9 mouse cellular contexts compared by ENCODE assay signal in genomic region chr7:45901562-45901961, GRCm38 (mm10). TPM values are rescaled to one million over a fixed set of nuclear protein-coding genes. Genes with fewer than 3 reads are reported as not detected.
DNase-seq lines count a peak whose midpoint lies in the region; TF ChIP-seq lines count a peak whose summit lies in the region.
"Had no signal": no experiment of that assay in that cellular context is flagged by ENCODE, and none has a peak within 500 bp of the region (broad histone marks: within the 10 kb centered on the region; RNA-seq: fewer than 3 reads in every experiment).

No protein-coding gene starts in this region.

- peak; percentile 63 for DNase-seq in kidney, adult 2 months
- no peak for DNase-seq in kidney, adult 18-20 months
- peak; percentile 62 for DNase-seq in c-Kit-positive CD71-negative TER-119-negative erythroid progenitor cells, embryonic 14.5 days (ENCODE audit: low read depth)
- peak; percentile 48 for DNase-seq in liver, adult 2 months (ENCODE audit: extremely low read depth, low read depth, low spot score)
- DNase-seq in splenic B cell, adult 2 months (ENCODE audit: low read depth, low spot score), result peak; percentile 44
- DNase-seq in cerebellum, postnatal 36 days, result no peak
- DNase-seq in limb, embryonic 10.5 days (ENCODE audit: low spot score), result no peak
- DNase-seq: gastrocnemius, postnatal 25 days had no signal

- TF ChIP-seq POLR2A in kidney, adult 2 months (IDR thresholded peaks at IDR 0.05; ENCODE audit: low read depth, low read length), result no peak
- no peak for TF ChIP-seq POLR2A in liver, adult 2 months (IDR thresholded peaks at IDR 0.05; ENCODE audit: extremely low read depth, insufficient read depth, low read length)

- H3K4me1 ChIP-seq in kidney, adult 2 months (ENCODE audit: control insufficient read depth, insufficient read depth, low read length), result no peaks in the 10 kb centered on the region; the same call in 1 of the 2 replicates
- H3K4me1 ChIP-seq in liver, adult 2 months (ENCODE audit: control insufficient read depth, insufficient read depth, low read length), result peaks cover 6% of the 10 kb centered on the region
- peaks cover 15% of the 10 kb centered on the region for H3K4me1 ChIP-seq in limb, embryonic 10.5 days

- no peak overlapping the region for H3K9ac ChIP-seq in liver, adult 2 months (ENCODE audit: low read depth, low read length)
- H3K9ac ChIP-seq: lung, embryonic 15.5 days had no signal

- no peaks in the 10 kb centered on the region; the same call in 1 of the 2 replicates for H3K79me2 ChIP-seq in liver, adult 2 months (ENCODE audit: control insufficient read depth, insufficient read depth, low read length)

- WGBS in kidney, adult 2 months, result 43% methylated on average over 5 of the region's 5 CpGs
- WGBS in liver, adult 2 months, result 31% methylated on average over 5 of the region's 5 CpGs
- 56% methylated on average over 5 of the region's 5 CpGs for WGBS in limb, embryonic 10.5 days

- H3K27ac ChIP-seq in kidney, adult 2 months (ENCODE audit: insufficient read depth, low read depth, low read length), result no peak overlapping the region
- H3K27ac ChIP-seq in liver, adult 2 months (replicated peaks; ENCODE audit: insufficient read depth, low read depth, low read length), result no peak overlapping the region
- H3K27ac ChIP-seq in limb, embryonic 10.5 days, result no peak overlapping the region
- H3K27ac ChIP-seq: lung, embryonic 15.5 days had no signal

- no peaks in the 10 kb centered on the region for H3K36me3 ChIP-seq in kidney, adult 2 months (ENCODE audit: control insufficient read depth, insufficient read depth, low read length)
- H3K36me3 ChIP-seq in liver, adult 2 months (ENCODE audit: control insufficient read depth, insufficient read depth, low read length), result peaks cover under 1% of the 10 kb centered on the region; the same call in 1 of the 2 replicates
- H3K36me3 ChIP-seq in splenic B cell, adult 2 months (ENCODE audit: control insufficient read depth, insufficient read depth, low read length, poor library complexity, severe bottlenecking), result no peaks in the 10 kb centered on the region
- no peaks in the 10 kb centered on the region for H3K36me3 ChIP-seq in limb, embryonic 10.5 days
- H3K36me3 ChIP-seq: lung, embryonic 15.5 days had no signal

- H3K27me3 ChIP-seq in kidney, adult 2 months (replicated peaks; ENCODE audit: control insufficient read depth, insufficient read depth, low read length), result no peaks in the 10 kb centered on the region
- no peaks in the 10 kb centered on the region for H3K27me3 ChIP-seq in liver, adult 2 months (ENCODE audit: control insufficient read depth, insufficient read depth, low read length)
- no peaks in the 10 kb centered on the region for H3K27me3 ChIP-seq in splenic B cell, adult 2 months (ENCODE audit: control insufficient read depth, insufficient read depth, low read length, poor library complexity, severe bottlenecking)
- H3K27me3 ChIP-seq in limb, embryonic 10.5 days (ENCODE audit: low read depth, poor library complexity, severe bottlenecking), result no peaks in the 10 kb centered on the region
- H3K27me3 ChIP-seq: lung, embryonic 15.5 days had no signal

- H3K4me3 ChIP-seq in kidney, adult 2 months (ENCODE audit: insufficient read depth, low read depth, low read length), result no peak overlapping the region
- H3K4me3 ChIP-seq in liver, adult 2 months (ENCODE audit: insufficient read depth, low read depth, low read length), result no peak overlapping the region
- H3K4me3 ChIP-seq in limb, embryonic 10.5 days, result no peak overlapping the region
- H3K4me3 ChIP-seq: lung, embryonic 15.5 days had no signal

- TF ChIP-seq CTCF in kidney, adult 2 months (conservative IDR thresholded peaks at IDR 0.05; ENCODE audit: insufficient read depth, insufficient read length, low read depth, low read length), result no peak
- TF ChIP-seq CTCF in liver, adult 2 months (IDR thresholded peaks at IDR 0.05; ENCODE audit: low read depth, low read length), result no peak

- no peaks in the 10 kb centered on the region for H3K9me3 ChIP-seq in limb, embryonic 10.5 days (replicated peaks)
- H3K9me3 ChIP-seq: lung, embryonic 15.5 days had no signal

RNA-seq across cellular contexts. Expression of gene Tmem143, which starts 4.8 kb away (rescaled TPM):
- 123 and 143 TPM in 2 replicates for polyA plus RNA-seq in kidney, adult 2 months (2012; rRNA removed)
- total RNA-seq in liver, adult 2 months (2014; rRNA removed), result 16.6 and 27.7 TPM in 2 replicates
- 53.7 and 59.5 TPM in 2 replicates for polyA plus RNA-seq in liver, adult 2 months (2012; rRNA removed)
- 4.8 and 5.7 TPM in 2 replicates for polyA plus RNA-seq in limb, embryonic 10.5 days (2016; fragmentation: Nextera tagmentation; extraction: Ambion mirVana)

RNA-seq across cellular contexts. Expression of gene Syngr4, which starts 5.0 kb away (rescaled TPM):
- polyA plus RNA-seq in kidney, adult 2 months (2012; rRNA removed), result 0.19 and 0.50 TPM in 2 replicates
- not detected in 2 replicates for total RNA-seq in liver, adult 2 months (2014; rRNA removed)
- polyA plus RNA-seq in liver, adult 2 months (2012; rRNA removed), result 0.12 TPM in 1 of 2 replicates, not detected in the other
- polyA plus RNA-seq in limb, embryonic 10.5 days (2016; fragmentation: Nextera tagmentation; extraction: Ambion mirVana), result 1.4 and 1.5 TPM in 2 replicates
- total RNA-seq: gastrocnemius, postnatal 25 days had no signal

RNA-seq across cellular contexts. Expression of gene Emp3, which starts 19.6 kb away (rescaled TPM):
- polyA plus RNA-seq in kidney, adult 2 months (2012; rRNA removed), result 62.1 and 65.4 TPM in 2 replicates
- 2.1 and 3.6 TPM in 2 replicates for total RNA-seq in liver, adult 2 months (2014; rRNA removed)
- polyA plus RNA-seq in liver, adult 2 months (2012; rRNA removed), result 8.5 and 13.6 TPM in 2 replicates
- polyA plus RNA-seq in limb, embryonic 10.5 days (2016; fragmentation: Nextera tagmentation; extraction: Ambion mirVana), result 18.5 and 34.5 TPM in 2 replicates

RNA-seq across cellular contexts. Expression of gene Ccdc114, which starts 22.3 kb away (rescaled TPM):
- 8.6 and 8.9 TPM in 2 replicates for polyA plus RNA-seq in kidney, adult 2 months (2012; rRNA removed)
- 0.18 TPM in 1 of 2 replicates, not detected in the other for total RNA-seq in liver, adult 2 months (2014; rRNA removed)
- polyA plus RNA-seq in liver, adult 2 months (2012; rRNA removed), result 0.06 and 0.32 TPM in 2 replicates
- polyA plus RNA-seq in limb, embryonic 10.5 days (2016; fragmentation: Nextera tagmentation; extraction: Ambion mirVana), result 4.4 and 6.3 TPM in 2 replicates

RNA-seq across cellular contexts. Expression of gene Grin2d, which starts 23.4 kb away (rescaled TPM):
- 0.45 and 0.50 TPM in 2 replicates for polyA plus RNA-seq in kidney, adult 2 months (2012; rRNA removed)
- total RNA-seq in liver, adult 2 months (2014; rRNA removed), result under 0.01 and 0.07 TPM in 2 replicates
- polyA plus RNA-seq in liver, adult 2 months (2012; rRNA removed), result 0.19 and 0.20 TPM in 2 replicates
- polyA plus RNA-seq in limb, embryonic 10.5 days (2016; fragmentation: Nextera tagmentation; extraction: Ambion mirVana), result 0.09 and 0.10 TPM in 2 replicates

Comparison
In these comparisons a context has a peak if more than half of its experiments do, and no peak if none do; other contexts are left out.
1. DNase-seq: peak in kidney, adult 2 months (single experiment), c-Kit-positive CD71-negative TER-119-negative erythroid progenitor cells, embryonic 14.5 days (single experiment), liver, adult 2 months (single experiment) and splenic B cell, adult 2 months (single experiment); none in kidney, adult 18-20 months (single experiment), cerebellum, postnatal 36 days (0 of 2) and limb, embryonic 10.5 days (single experiment).